Mouse (Mus musculus) small intestine, adult 2 months (tissue): ENCODE results near the gene Rgmb. TPM values are rescaled to one million over a fixed set of nuclear protein-coding genes. Genes with fewer than 3 reads are reported as not detected.

Source experiments
- H3K27ac ChIP-seq: fragments of 200-500 bp; 2 replicates; pipeline ENCODE4 v1.5.1; 2012; ENCODE audit warnings: low read depth, low read length, control low read depth, inconsistent platforms; ENCODE audit not compliant: insufficient read depth
- H3K27me3 ChIP-seq: fragments of 200-500 bp; 2 replicates; pipeline ENCODE4 v1.6.1; 2012; ENCODE audit warnings: mild to moderate bottlenecking, moderate library complexity, low read length, inconsistent platforms; ENCODE audit not compliant: control insufficient read depth, insufficient read depth
- H3K36me3 ChIP-seq: fragments of 200-500 bp; 2 replicates; pipeline ENCODE4 v1.6.1; 2012; ENCODE audit warnings: mild to moderate bottlenecking, low read length, control low read depth, inconsistent platforms; ENCODE audit not compliant: control insufficient read depth, insufficient read depth
- H3K4me1 ChIP-seq: fragments of 200-500 bp; 2 replicates; pipeline ENCODE4 v1.6.1; 2012; ENCODE audit warnings: low read length, inconsistent platforms, mixed read lengths; ENCODE audit not compliant: control insufficient read depth, insufficient read depth, insufficient read length
- H3K4me3 ChIP-seq: fragments of 200-500 bp; 2 replicates; pipeline ENCODE4 v1.5.1; 2012; ENCODE audit warnings: low read depth, mild to moderate bottlenecking, control low read depth, inconsistent platforms, low read length, moderate library complexity
- CTCF ChIP-seq: fragments of 200-500 bp; IDR thresholded peaks from 2 replicates; pipeline ENCODE4 v1.5.1; 2012; ENCODE audit warnings: low read depth, mild to moderate bottlenecking, control low read depth, inconsistent platforms, low read length, moderate library complexity, mixed read lengths; ENCODE audit not compliant: insufficient replicate concordance, insufficient read length; ENCODE audit errors: extremely low read depth
- POLR2A ChIP-seq: fragments of 200-500 bp; IDR thresholded peaks from 2 replicates; pipeline ENCODE4 v1.6.1; 2012; ENCODE audit warnings: low read depth, mild to moderate bottlenecking, control low read depth, inconsistent platforms, low read length, moderate library complexity
- WGBS: fragments of 180-500 bp; shearing (Covaris S2); methylation state at CpG from one replicate; pipeline ENCODE4 v1.1.7; 2018; 5-methylcytosine and 5-hydroxymethylcytosine counted together
- polyA plus RNA-seq: library from polyadenylated mRNA; depleted of rRNA; stranded (reverse); fragments of >200 nt; gene quantifications from 2 replicates; pipeline ENCODE4 v1.2.3, GENCODE M21; 2012; rRNA removed

Gene Rgmb
- 76.1 and 97.5 TPM in 2 replicates for polyA plus RNA-seq

DNA sequence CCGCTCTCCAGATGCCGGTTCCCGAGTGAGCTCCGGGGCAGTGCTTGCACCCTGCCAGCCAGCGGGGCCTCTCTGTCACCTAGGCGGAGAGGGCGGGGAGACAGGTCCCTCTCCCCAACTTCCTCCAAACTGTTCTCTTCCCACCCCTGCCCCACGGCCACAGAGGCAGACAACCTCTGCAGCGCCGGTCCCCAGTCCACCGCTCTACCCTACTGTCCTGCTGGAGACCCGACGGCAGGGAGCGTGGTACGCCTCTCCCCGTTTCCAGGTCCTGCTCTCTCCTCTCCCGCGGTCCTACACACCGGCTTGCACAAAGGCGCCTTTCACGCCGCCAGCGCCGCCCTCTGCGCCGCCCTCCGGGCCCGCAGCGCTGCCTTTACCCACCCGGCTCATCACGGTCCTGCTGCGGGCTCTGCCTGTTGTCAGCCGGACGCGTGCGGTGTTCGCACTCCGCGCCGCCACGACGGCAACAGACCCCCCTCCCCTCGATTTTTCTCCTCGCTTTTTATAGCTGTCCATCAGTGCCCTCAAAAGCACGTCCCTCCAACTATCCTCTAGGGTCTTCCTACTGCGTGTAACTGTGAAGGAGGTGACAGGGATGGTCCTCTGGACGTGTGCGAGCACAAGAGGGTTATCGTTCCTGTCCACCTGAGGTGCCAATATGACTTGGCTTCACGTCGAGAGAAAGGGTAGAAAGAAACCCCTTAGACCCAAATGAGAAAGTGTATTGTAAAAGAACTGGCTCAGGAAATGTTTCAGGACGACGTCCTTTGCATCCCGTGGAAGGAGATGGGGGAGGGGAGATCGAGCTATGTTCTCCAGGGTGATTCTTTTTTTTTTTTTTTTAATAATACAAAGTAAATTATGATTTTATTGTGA lies at the start of gene Rgmb:
TSS of gene Rgmb (minus strand) at position 274 of the 879 bp plus-strand sequence.
- peak; percentile 56; the same call in 1 of the 2 replicates for TF ChIP-seq POLR2A
- TF ChIP-seq CTCF, result no peak
- Histone ChIP-seq H3K27me3 (no peaks in the 10 kb centered on the region), H3K27ac (peak within 1 kb of the TSS; percentile 78), H3K36me3 (no peaks in the 10 kb centered on the region), H3K4me1 (peaks cover 2% of the 10 kb centered on the region), H3K4me3 (peak within 1 kb of the TSS; percentile 81)
- WGBS, result under 1% methylated on average over 55 of the region's 55 CpGs

DNA sequence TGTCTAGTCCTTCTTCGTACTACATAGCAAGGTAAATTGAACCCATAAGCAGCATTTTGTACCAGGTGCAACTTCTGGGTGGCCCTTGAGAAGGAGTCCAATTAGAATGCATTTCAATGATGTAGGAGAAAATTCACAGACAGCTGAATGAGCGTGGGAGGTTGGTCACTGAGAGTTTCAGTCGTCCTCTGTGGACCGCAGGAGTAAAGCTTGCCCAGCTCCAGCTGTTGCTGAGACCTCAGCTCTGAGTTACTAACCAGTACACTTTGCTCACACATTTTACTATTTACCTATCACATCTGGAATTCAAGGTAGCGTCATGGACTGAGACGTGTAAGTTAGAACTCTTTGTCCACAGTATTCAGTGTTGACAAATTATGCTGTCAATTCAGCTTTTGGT lies 43.9 kb upstream of the Rgmb start:
- no peak for TF ChIP-seq CTCF
- TF ChIP-seq POLR2A, result no peak
- no peak overlapping the region for H3K27ac ChIP-seq
- WGBS, result 79% methylated on average over 6 of the region's 6 CpGs

DNA sequence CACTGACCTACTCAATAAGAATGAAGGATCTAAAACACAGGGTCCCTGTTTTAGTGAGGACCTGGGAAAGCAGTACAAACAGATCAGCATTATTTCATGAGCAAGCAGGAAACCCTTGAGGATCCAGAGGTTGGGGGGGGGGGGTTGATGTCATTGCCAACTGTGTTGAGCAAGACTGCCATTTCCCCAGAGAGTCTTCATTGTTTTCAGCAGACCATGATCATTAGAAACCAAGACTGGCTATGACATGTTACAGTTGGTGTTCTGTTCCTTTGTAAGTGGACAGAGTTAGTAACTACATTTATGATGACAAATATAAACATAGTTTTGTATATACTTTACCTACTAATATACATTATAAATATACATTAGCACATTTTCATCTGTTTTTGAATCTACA lies 41.3 kb upstream of the Rgmb start:
- H3K4me1 ChIP-seq, result no peaks in the 10 kb centered on the region; the same call in 1 of the 2 replicates
- H3K4me3 ChIP-seq, result no peak overlapping the region
- H3K27me3 ChIP-seq, result no peaks in the 10 kb centered on the region
- no peak overlapping the region for H3K27ac ChIP-seq
- TF ChIP-seq CTCF (no peak), POLR2A (no peak)
- no peaks in the 10 kb centered on the region for H3K36me3 ChIP-seq

More for the DNA sequence above, 43.9 kb upstream of the Rgmb start:
- Histone ChIP-seq H3K4me1 (no peaks in the 10 kb centered on the region; the same call in 1 of the 2 replicates), H3K36me3 (no peaks in the 10 kb centered on the region), H3K4me3 (no peak overlapping the region), H3K27me3 (no peaks in the 10 kb centered on the region)

DNA sequence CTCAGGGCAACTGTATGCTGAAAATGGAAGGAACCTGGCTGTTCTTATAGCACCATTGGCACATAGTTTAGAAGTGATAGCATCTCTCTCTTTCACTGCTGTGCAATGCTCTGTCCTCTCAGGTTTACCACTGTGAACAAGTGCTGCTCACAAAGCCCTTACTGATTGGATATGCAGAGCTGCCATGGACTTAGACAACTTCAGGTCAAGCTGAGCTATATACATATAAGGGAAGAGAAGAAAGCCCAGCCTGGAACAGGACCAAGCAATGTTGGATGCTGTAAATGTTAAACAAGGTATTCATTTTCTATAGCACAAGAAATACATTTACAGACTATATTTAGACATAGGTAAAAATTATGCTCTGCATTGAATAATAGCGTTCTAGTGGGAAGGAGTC lies 34.4 kb upstream of the Rgmb start:
- TF ChIP-seq CTCF (no peak), POLR2A (no peak)
- WGBS, result 95% methylated on average over 1 of the region's 1 CpGs
- H3K36me3 ChIP-seq, result no peaks in the 10 kb centered on the region
- no peaks in the 10 kb centered on the region for H3K27me3 ChIP-seq
- H3K4me3 ChIP-seq, result no peak overlapping the region
- no peak overlapping the region for H3K27ac ChIP-seq
- H3K4me1 ChIP-seq, result no peaks in the 10 kb centered on the region

DNA sequence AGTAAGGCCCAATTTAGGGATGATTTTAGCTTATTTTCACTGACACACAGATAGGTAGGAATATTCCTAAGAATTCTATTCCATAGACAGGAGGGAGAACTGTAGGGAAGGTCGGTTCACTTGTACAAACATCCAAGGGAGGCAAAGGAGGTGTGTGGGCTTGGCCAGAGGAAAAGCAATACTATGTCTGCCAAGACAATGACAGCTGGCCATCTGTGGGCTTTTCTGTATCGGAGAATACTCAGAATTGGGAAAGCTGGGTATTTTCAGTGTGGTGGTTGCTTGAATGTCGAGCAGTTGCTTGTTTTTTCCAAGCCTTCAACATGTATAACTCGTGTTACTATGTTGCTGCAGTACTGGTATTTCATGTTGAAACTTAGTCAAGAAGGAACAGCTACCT lies 31.5 kb upstream of the Rgmb start:
- no peaks in the 10 kb centered on the region for H3K36me3 ChIP-seq
- no peaks in the 10 kb centered on the region for H3K27me3 ChIP-seq
- no peak overlapping the region for H3K27ac ChIP-seq
- no peak overlapping the region for H3K4me3 ChIP-seq
- WGBS, result 67% methylated on average over 4 of the region's 4 CpGs
- TF ChIP-seq CTCF (no peak), POLR2A (no peak)
- H3K4me1 ChIP-seq, result no peaks in the 10 kb centered on the region

DNA sequence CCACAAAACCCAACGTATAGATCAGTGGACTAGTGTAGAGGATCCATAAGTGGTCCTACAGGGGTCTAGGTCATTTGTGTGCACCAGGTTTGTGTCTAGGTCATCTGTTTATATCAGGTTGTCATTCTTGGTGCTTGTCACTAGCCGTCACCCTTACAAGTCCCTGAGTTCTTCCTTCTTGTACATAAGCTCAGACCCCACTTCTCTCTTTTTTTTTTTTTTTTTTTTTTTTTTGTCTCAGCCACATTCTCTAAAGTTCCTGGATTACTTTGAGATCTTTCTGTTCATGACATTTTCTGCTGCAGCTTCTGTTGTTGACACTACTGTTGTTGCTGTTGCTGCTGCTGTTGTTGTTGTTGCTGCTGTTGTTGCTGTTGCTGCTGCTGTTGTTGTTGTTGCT lies 22.3 kb upstream of the Rgmb start:
- Histone ChIP-seq H3K36me3 (no peaks in the 10 kb centered on the region), H3K27ac (no peak overlapping the region), H3K27me3 (no peaks in the 10 kb centered on the region), H3K4me1 (no peaks in the 10 kb centered on the region), H3K4me3 (no peak overlapping the region)
- TF ChIP-seq POLR2A (no peak), CTCF (no peak)
- WGBS, result 30% methylated on average over 2 of the region's 2 CpGs

DNA sequence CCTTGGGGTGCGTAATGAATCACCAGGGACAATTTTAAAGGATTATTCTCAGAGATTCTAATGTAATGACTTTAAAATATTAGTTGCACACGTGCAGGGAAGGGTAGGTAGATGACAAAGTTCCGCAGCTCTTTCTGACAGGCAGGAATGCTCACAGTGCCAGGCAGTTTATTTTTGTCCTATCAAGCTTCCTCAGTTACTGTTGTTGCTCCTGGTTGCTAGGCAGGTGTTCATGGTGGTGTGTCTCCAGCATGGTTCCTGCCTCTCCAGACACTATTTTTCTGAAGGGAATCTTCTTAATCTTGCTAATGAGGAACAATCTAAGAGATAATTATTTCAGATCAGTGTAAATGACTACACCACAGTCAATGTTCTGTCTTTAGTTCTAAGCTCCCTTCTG lies 19.7 kb upstream of the Rgmb start:
- Histone ChIP-seq H3K27ac (no peak overlapping the region), H3K27me3 (no peaks in the 10 kb centered on the region), H3K36me3 (no peaks in the 10 kb centered on the region), H3K4me3 (no peak overlapping the region), H3K4me1 (no peaks in the 10 kb centered on the region)
- TF ChIP-seq POLR2A (no peak), CTCF (no peak)
- 37% methylated on average over 3 of the region's 3 CpGs for WGBS
